Mouse (Mus musculus): Measurements from ENCODE around the gene Spop.

- no peak for TF ChIP-seq CTCF (IDR thresholded peaks at IDR 0.05; ENCODE audit: control insufficient read depth, insufficient read depth, insufficient replicate concordance, low read depth, low read length)
- no peak for TF ChIP-seq POLR2A (IDR thresholded peaks at IDR 0.05; ENCODE audit: control insufficient read depth, low read depth, low read length)
Observed at GRCm38 (mm10) chr11:95495883-95496282, 82.0 kb downstream of the Spop start.
